Mouse (Mus musculus) midbrain, embryonic 12.5 days (tissue): ENCODE measurements around the gene Plin5. TPM values are rescaled to one million over a fixed set of nuclear protein-coding genes. Genes with fewer than 3 reads are reported as not detected.
"Not testable (repeated sequence)": the region's sequence is repeated elsewhere in the genome, so short reads cannot be mapped to it uniquely, and the experiment has no call there.

Experiments
- ATAC-seq: fragments of 200-750 bp; cut with Nextera tagmentation; 2 replicates; pipeline ENCODE4 v1.8.0; 2017; ENCODE audit warnings: low read depth, moderate TSS enrichment, moderate library complexity; ENCODE audit not compliant: low FRiP score
- H3K27ac ChIP-seq: fragments of 300-500 bp; sonication (generic); replicated peaks from 2 replicates; pipeline ENCODE4 v1.5.1; 2016; ENCODE audit warnings: mild to moderate bottlenecking
- H3K27me3 ChIP-seq: fragments of 300-500 bp; sonication (generic); 2 replicates; pipeline ENCODE4 v1.6.1; 2016; ENCODE audit warnings: mild to moderate bottlenecking
- H3K36me3 ChIP-seq: fragments of 300-500 bp; sonication (generic); 2 replicates; pipeline ENCODE4 v1.6.1; 2016
- H3K4me1 ChIP-seq: fragments of 300-500 bp; sonication (generic); 2 replicates; pipeline ENCODE4 v1.6.1; 2016
- H3K4me2 ChIP-seq: fragments of 300-500 bp; sonication (generic); replicated peaks from 2 replicates; pipeline ENCODE4 v1.6.1; 2016; ENCODE audit warnings: mild to moderate bottlenecking, moderate library complexity
- H3K4me3 ChIP-seq: fragments of 300-500 bp; sonication (generic); 2 replicates; pipeline ENCODE4 v1.5.1; 2016; ENCODE audit warnings: mild to moderate bottlenecking
- H3K9ac ChIP-seq: fragments of 300-500 bp; sonication (generic); replicated peaks from 2 replicates; pipeline ENCODE4 v1.6.1; 2016; ENCODE audit warnings: mild to moderate bottlenecking, moderate library complexity
- H3K9me3 ChIP-seq: fragments of 300-500 bp; sonication (generic); 2 replicates; pipeline ENCODE4 v1.6.1; 2016; ENCODE audit warnings: mild to moderate bottlenecking
- WGBS: fragments of 180-500 bp; shearing (Covaris S2); methylation state at CpG from one replicate; pipeline ENCODE4 v1.1.7; 2016; 5-methylcytosine and 5-hydroxymethylcytosine counted together
- polyA plus RNA-seq: library from polyadenylated mRNA; unstranded; fragments of >200 nt; fragmentation: Nextera tagmentation; extraction: Ambion mirVana; gene quantifications from 2 replicates; pipeline ENCODE4 v1.2.1, GENCODE M21; 2016

Gene Plin5
- polyA plus RNA-seq, 1 experiment from 2014 or later, result 0.14 TPM

DNA sequence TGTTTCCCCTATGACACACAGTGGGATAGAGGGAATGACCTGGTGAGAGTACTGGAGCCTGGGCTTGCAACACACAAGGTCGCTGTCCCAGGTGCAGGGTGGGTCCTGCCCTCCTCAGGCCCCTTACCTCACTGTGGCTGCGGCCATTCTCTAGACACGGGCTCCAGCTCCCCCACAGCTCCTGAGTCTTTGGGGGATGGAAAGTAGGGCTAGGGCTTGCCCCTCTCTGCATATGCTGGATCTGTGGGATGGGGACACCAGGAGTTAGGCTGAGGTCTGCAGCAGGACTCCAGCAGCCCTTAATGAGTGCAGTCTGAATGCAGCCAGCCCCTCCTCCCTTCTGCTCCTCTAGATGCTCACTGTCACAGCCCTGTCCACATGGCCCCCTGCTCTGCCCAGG lies 4.7 kb downstream of the Plin5 start:
- H3K4me2 ChIP-seq, result no peak overlapping the region
- no peak overlapping the region for H3K27ac ChIP-seq
- H3K27me3 ChIP-seq, result peaks cover 17% of the 10 kb centered on the region
- no peak for ATAC-seq
- H3K4me3 ChIP-seq, result no peak overlapping the region
- WGBS, result 70% methylated on average over 3 of the region's 3 CpGs
- no peaks in the 10 kb centered on the region for H3K9me3 ChIP-seq
- 0 out of 2 replicates have a peak, but pooled peaks cover 2% of the 10 kb centered on the region for H3K36me3 ChIP-seq
- no peak overlapping the region for H3K9ac ChIP-seq
- H3K4me1 ChIP-seq, result peaks cover 10% of the 10 kb centered on the region

DNA sequence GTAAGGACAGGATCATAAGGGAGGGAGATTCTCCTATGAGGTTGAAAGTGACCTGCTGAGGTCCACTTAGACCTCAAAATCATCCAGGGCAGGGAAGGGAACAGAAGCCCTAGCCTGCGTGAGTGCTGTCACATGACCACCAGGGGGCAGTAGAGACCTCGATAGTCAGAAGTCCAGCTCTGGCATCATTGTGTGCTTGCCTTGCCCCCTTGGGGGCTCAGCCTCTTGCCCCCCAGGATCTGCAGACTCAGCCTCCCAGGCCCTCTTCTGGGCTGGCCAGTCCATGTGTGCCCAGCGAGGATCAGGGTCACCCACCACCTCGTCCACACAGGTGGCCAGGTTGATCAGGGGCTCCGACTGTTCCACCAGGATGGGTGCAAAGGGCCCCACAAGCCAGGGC lies 5.5 kb downstream of the Plin5 start:
- 0 out of 2 replicates have a peak, but pooled peaks cover 5% of the 10 kb centered on the region for H3K36me3 ChIP-seq
- no peak overlapping the region for H3K4me2 ChIP-seq
- no peak overlapping the region for H3K27ac ChIP-seq
- 44% methylated on average over 5 of the region's 5 CpGs for WGBS
- peaks cover 4% of the 10 kb centered on the region; the same call in 1 of the 2 replicates for H3K4me1 ChIP-seq
- ATAC-seq, result 0 out of 2 replicates have a peak, but pooled peaks have one; percentile 7
- no peaks in the 10 kb centered on the region for H3K9me3 ChIP-seq
- no peak overlapping the region for H3K9ac ChIP-seq
- H3K27me3 ChIP-seq, result peaks cover 11% of the 10 kb centered on the region
- H3K4me3 ChIP-seq, result no peak overlapping the region

DNA sequence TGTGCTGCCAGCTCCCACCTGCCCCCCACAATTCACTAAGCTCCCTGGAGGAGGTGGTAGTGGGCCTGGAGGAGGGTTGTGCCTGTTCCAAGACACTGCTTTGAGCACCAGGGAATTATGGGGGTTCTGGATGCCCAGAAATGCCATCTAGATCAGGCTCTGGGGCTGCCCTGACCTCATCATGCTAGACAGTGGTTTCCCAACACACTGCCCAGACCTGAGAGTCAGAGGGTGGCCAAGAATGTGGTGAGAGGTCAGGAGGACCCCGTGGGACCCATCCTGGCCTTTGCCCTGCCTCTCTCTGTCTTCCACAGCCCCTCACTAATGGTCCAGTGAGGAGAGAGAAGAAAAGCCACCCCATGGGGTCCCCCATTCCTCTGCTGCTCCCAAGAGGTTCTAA lies 6.4 kb downstream of the Plin5 start:
- no peaks in the 10 kb centered on the region for H3K9me3 ChIP-seq
- H3K4me1 ChIP-seq, result peaks cover 4% of the 10 kb centered on the region; the same call in 1 of the 2 replicates
- no peak overlapping the region for H3K4me2 ChIP-seq
- H3K27me3 ChIP-seq, result peaks cover 3% of the 10 kb centered on the region; the same call in 1 of the 2 replicates
- H3K4me3 ChIP-seq, result no peak overlapping the region
- no peak overlapping the region for H3K9ac ChIP-seq
- 72% methylated on average over 1 of the region's 1 CpGs for WGBS
- ATAC-seq, result no peak
- H3K27ac ChIP-seq, result no peak overlapping the region
- 0 out of 2 replicates have a peak, but pooled peaks cover 5% of the 10 kb centered on the region for H3K36me3 ChIP-seq

DNA sequence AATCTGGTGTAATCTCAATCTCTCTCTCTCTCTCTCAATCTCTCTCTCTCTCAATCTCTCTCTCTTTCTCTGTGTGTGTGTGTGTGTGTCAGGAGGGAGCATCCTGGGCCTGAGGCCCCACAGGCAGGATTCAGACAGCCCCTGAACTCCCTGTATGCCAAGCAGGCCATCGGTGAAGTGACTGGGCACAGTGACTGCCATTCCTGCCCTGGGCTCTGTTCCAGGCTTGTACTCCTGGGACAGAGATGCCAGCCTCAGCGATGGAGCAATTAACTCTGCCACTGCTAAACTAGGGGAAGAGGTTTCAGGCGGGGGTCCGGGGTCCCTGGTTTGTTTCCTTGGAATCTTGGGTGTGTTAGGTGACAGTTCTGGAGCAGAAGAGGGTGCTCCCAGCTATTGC lies 6.8 kb downstream of the Plin5 start:
- H3K4me1 ChIP-seq, result peaks cover 4% of the 10 kb centered on the region; the same call in 1 of the 2 replicates

DNA sequence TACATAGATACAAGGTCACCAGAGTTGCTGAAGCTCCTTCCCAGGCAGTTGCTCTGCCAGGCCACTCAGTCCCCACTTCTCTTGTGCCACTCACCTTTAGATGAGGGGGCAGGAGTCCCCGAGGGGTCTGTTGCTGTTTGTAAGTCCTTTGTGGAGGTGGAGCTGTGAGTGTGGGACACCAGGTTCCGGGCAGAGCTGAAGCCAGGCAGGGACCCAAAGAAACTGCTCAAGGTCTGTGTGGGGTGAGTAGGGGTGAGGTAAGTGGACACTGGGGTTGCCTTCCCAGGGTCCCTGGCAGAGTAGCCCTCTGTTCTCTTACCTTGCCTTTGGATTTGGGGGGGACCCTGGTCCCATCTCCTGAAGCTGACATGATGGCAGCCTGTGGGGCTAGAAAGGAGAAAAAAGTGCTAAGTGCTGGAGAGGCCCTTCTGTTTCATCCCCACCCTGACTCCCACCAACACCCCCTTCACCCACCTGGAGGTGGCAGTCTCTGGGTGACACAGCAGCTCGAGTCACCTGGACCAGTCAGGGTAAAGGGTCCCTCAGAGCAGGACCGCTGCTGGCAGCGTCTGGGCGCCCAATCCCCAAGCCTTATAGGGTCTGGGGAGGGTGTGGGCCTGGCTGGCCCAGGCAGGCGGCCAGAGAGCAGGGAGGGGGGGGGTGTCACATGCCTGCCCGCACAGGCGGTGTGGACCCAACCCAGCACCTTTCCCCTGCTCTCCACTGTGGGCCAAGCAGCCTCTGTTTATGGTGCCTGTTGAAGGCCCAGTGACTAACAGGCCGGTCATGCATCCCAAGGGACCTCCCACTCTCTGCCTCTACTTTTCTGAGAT lies 8.0 kb downstream of the Plin5 start, which contains the start of gene Plin4:
Gene Plin4, minus strand, starts transcription at position 585 of the 833 bp plus-strand sequence.
- H3K4me1 ChIP-seq, result peaks cover 4% of the 10 kb centered on the region; the same call in 1 of the 2 replicates
- H3K36me3 ChIP-seq, result 0 out of 2 replicates have a peak, but pooled peaks cover 5% of the 10 kb centered on the region
- no peaks in the 10 kb centered on the region for H3K27me3 ChIP-seq
- H3K27ac ChIP-seq, result no peak within 1 kb of the TSS
- H3K9ac ChIP-seq, result no peak within 1 kb of the TSS
- WGBS, result 65% methylated on average over 10 of the region's 10 CpGs
- no peak for ATAC-seq
- no peak within 1 kb of the TSS for H3K4me2 ChIP-seq
- no peaks in the 10 kb centered on the region for H3K9me3 ChIP-seq
- H3K4me3 ChIP-seq, result no peak within 1 kb of the TSS

More for the DNA sequence above, 6.8 kb downstream of the Plin5 start:
- WGBS, result 76% methylated on average over 4 of the region's 4 CpGs
- H3K27ac ChIP-seq, result no peak overlapping the region
- no peaks in the 10 kb centered on the region for H3K9me3 ChIP-seq
- no peak overlapping the region for H3K4me2 ChIP-seq
- H3K27me3 ChIP-seq, result no peaks in the 10 kb centered on the region; the same call in 1 of the 2 replicates
- H3K9ac ChIP-seq, result no peak overlapping the region
- no peak overlapping the region for H3K4me3 ChIP-seq
- ATAC-seq, result no peak
- H3K36me3 ChIP-seq, result 0 out of 2 replicates have a peak, but pooled peaks cover 5% of the 10 kb centered on the region

DNA sequence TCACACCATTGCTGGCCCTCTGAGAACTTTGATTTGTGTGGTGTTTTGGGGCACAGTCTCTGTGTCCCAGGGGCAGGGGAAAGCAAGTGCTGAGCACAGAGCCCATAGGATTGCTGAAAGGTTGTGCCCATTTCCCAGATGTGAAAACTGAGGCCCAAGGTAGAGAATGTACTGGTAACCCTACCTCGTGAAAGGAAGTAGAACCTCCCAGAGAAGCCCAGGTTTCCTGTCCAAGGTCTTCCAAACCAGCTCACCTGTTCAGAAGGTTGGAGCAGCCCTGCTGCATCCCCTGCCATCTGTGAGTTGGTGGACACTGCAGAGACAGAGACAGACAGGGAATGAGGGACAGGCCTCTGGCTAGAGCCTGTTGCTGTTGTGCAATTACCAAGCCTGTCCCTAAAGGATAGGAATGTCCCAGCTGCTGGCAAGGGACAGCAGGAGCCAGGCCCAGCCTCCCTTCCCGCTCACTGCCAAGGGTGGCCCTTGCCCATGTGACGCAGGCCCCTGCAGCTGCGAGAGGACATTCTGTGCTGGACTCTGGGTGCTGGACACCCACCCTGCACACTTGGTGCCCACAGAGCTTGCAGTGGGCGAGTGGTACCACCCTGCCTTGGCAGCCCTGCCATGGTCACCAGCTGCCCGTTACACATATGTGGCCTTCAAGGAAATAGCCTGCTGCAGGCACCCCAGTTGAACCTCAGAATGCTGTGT lies 8.9 kb downstream of the Plin5 start:
- H3K27ac ChIP-seq, result no peak overlapping the region
- no peaks in the 10 kb centered on the region for H3K27me3 ChIP-seq
- no peak overlapping the region for H3K4me3 ChIP-seq
- 75% methylated on average over 6 of the region's 6 CpGs for WGBS
- peaks cover 4% of the 10 kb centered on the region; the same call in 1 of the 2 replicates for H3K4me1 ChIP-seq
- H3K9me3 ChIP-seq, result no peaks in the 10 kb centered on the region
- no peak overlapping the region for H3K9ac ChIP-seq
- H3K4me2 ChIP-seq, result no peak overlapping the region
- H3K36me3 ChIP-seq, result peaks cover 12% of the 10 kb centered on the region
- ATAC-seq, result no peak

DNA sequence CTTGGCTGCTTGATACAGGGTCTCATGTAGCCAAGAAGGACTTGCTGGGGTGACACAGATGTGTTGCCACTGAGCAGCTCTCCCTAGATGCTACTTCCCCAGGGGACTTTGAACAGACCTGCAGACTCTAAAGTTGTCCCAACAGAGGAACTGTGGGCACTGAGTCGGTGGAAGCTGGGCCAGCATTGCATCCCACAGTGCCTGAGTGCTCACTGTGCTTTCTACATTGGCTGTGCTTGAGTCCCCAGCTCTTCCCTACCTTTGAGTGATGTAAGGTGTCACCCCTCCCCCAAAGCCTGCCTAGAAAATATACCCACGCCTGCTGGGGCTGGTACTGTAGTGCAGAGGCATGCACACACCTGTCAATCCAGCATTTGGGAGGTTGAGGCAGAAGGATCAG lies 9.7 kb downstream of the Plin5 start:
- no peak overlapping the region for H3K27ac ChIP-seq
- no peak for ATAC-seq
- H3K27me3 ChIP-seq, result no peaks in the 10 kb centered on the region
- peaks cover under 1% of the 10 kb centered on the region; the same call in 1 of the 2 replicates for H3K4me1 ChIP-seq
- WGBS, result 72% methylated on average over 2 of the region's 2 CpGs
- H3K9ac ChIP-seq, result no peak overlapping the region
- H3K9me3 ChIP-seq, result no peaks in the 10 kb centered on the region
- no peak overlapping the region for H3K4me3 ChIP-seq
- H3K36me3 ChIP-seq, result peaks cover 19% of the 10 kb centered on the region
- H3K4me2 ChIP-seq, result no peak overlapping the region

DNA sequence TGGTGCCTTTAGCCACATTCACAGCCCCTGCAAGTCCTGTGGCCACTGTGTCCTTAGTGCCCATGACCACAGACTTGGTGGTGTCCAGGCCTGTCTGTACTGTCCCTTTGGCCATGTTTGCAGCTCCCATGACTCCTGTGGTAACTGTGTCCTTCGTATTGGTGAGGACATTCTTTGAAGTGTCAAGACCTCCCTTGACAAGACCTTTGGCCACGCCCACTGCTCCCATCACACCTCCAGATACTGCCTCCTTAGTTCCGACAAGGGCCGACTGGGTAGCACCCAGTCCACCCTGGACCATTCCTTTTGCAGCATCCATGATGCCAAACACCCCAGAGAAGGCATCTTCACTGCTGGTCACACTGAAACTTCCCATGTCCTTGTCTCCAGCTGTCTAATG lies 10.4 kb downstream of the Plin5 start:
- WGBS, result 83% methylated on average over 4 of the region's 4 CpGs
- no peak overlapping the region for H3K4me3 ChIP-seq
- H3K4me2 ChIP-seq, result no peak overlapping the region
- H3K36me3 ChIP-seq, result peaks cover 27% of the 10 kb centered on the region
- no peaks in the 10 kb centered on the region for H3K4me1 ChIP-seq
- H3K9ac ChIP-seq, result no peak overlapping the region
- no peaks in the 10 kb centered on the region for H3K27me3 ChIP-seq
- no peak overlapping the region for H3K27ac ChIP-seq
- no peak for ATAC-seq
- no peaks in the 10 kb centered on the region for H3K9me3 ChIP-seq

DNA sequence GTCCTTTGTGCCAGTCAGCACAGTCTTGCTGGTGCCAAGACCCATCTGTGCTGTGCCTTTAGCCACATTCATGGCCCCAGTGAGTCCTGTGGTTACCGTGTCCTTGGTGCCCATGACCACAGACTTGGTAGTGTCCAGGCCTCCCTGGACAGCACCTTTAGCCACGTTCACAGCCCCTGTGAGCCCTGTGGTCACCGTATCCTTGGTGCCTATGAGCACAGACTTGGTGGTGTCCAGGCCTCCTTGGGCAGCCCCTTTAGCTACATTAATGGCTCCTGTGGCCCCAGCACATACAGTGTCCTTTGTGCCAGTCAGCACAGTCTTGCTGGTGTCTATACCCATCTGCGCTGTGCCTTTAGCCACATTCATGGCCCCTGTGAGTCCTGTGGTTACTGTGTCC lies 11.0 kb downstream of the Plin5 start:
- not testable (repeated sequence) for H3K4me3 ChIP-seq, H3K27ac ChIP-seq, H3K4me2 ChIP-seq, H3K27me3 ChIP-seq, ATAC-seq, H3K9ac ChIP-seq, H3K4me1 ChIP-seq, H3K9me3 ChIP-seq
- peaks cover 32% of the 10 kb centered on the region for H3K36me3 ChIP-seq
- WGBS, result 100% methylated on average over 4 of the region's 4 CpGs

DNA sequence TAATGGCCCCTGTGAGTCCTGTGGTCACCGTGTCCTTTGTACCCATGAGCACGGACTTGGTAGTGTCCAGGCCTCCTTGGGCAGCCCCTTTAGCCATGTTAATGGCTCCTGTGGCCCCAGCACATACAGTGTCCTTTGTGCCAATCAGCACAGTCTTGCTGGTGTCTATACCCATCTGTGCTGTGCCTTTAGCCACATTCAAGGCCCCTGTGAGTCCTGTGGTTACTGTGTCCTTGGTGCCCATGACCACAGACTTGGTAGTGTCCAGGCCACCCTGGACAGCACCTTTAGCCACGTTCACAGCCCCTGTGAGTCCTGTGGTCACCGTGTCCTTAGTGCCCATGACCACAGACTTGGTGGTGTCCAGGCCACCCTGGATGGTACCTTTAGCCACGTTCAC lies 12.6 kb downstream of the Plin5 start:
- H3K4me1 ChIP-seq, H3K4me2 ChIP-seq, ATAC-seq, H3K4me3 ChIP-seq, H3K27me3 ChIP-seq, H3K9me3 ChIP-seq, H3K9ac ChIP-seq, H3K27ac ChIP-seq: not testable (repeated sequence)
- WGBS, result 90% methylated on average over 3 of the region's 5 CpGs
- peaks cover 49% of the 10 kb centered on the region for H3K36me3 ChIP-seq

DNA sequence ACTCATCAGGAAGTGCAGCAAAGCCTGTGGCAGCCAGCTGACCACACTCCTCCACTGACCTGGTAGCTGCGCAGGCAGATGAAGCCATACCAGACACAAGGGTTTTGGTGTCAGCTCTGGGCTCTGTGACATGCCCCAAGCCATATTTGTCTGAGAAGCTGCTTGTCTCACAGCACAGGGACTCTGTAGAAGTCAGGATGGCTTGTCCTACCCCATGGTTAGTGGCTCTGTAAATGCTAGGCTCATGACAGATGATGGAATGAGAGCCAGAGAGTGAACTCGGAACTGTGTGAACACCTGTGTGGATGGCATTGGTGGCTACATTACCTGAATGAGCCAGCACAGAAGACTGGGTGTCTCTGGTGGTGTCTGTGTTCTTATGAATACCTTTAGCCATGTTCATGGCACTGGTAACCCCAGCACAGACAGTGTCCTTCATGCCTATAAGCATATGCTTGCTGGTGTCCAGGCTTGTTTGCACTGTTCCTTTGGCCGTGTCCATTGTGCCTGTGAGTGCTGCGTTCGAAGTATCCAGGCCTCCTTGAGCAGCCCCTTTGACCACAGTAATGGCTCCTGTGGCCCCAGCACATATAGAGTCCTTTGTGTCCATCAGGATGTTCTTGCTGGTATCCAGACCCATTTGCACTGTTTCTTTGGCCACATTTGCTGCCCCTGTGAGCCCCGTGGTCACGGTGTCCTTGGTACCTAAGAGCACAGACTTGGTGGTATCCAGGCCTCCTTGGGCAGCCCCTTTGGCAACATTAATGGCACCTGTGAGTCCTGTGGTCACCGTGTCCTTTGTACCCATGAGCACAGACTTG lies 13.7 kb downstream of the Plin5 start:
- Histone ChIP-seq H3K4me2 (no peak overlapping the region), H3K9ac (no peak overlapping the region), H3K36me3 (peaks cover 59% of the 10 kb centered on the region), H3K4me1 (no peaks in the 10 kb centered on the region), H3K4me3 (no peak overlapping the region), H3K27ac (no peak overlapping the region), H3K9me3 (no peaks in the 10 kb centered on the region), H3K27me3 (no peaks in the 10 kb centered on the region)
- 93% methylated on average over 8 of the region's 8 CpGs for WGBS
- ATAC-seq, result no peak
